Mouse (Mus musculus): ENCODE measurements around the gene Zfp329. TPM values are rescaled to one million over a fixed set of nuclear protein-coding genes. Genes with fewer than 3 reads are reported as not detected.

The Zfp329 gene
- 0.53 and 1.9 TPM in 2 replicates for polyA plus RNA-seq (2012; ENCODE audit: low replicate concordance)

DNA sequence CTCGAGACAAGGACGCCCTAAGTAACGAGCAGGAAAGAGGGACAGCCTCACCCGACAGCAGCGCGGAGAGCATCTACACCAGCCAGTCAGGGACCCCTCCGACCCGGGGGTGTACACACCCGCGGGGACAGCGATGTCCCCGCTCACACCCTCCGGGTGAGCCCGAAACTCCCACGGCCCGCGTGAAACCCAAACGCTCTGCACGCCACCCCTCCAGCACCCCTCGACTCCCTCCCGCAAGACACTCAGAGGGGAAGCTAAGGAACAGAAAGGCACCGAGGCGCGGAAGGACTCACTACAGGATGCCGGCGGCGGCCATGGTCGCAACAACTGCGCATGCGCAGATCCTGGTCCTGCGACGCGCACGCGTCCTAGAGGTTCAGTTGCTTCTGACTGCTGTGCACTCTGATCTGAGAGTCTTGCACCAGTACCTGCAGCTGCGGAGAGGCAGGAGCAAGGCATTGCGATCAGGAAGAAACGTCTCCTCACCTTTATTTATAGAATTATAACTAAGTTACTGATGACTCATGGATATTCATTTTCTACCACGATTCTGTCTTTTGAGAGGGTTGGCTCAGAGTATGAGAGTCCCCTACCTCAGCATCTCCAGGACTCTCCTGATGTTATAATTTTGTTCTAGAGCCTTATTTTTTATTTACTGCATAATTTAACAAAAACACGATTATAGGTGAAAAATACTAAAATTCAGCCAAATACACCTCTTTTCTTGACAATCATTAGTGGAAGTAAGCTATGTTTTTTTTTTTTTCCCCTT, at the start of gene Zfp329:
Gene Zfp329, minus strand, starts transcription at position 338 of the 775 bp plus-strand sequence.

GRCm38 (mm10) chr7:12834162-12835120, 15.8 kb upstream of the Zfp329 start, which contains the start of gene Zfp110:
Zfp110 (plus strand) TSS chr7:12834761.

DNA sequence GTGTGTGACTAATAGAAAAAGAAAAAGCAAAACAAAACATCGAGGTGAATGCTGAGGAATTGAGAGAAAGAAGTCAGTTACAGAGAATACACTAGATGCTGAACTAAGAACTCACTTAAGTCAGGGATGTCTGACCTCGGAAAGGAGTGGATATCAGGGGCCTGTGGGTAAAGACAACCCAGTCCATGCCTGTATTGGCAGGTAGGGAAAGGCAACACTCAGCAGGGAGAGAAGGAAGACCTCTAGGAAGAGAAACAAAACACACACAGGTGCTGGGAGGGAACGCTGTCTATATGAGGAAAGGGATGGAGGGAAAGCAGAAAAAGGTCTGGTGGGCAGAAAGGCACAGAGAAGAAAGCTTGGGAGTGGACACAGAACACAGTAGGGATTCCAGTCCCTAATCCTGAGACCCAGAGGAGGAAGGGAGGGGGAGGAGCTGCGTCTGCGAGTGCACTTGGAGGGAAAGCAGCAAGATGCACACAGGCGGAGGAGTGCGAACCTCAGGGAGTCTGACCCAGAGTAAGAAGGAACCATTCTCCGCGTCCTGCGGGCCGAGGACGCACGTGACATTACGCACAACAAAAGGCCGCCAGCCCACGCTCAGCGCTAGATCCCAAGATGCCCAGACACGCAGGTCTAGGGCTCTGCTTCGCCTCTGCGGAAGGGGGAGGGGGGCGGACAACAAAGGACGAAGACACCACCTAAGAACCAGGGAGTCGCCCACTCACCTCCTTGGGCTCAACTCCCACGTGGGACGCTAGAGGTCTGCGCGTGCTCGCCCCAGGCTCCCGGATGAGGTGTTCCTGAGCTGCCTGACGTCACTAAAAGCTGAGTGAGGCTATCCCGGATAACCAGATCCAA, 15.6 kb downstream of the Zfp329 start, which contains the start of gene Zscan18:
Gene Zscan18, minus strand, starts transcription at position 770 of the 861 bp plus-strand sequence.

Other genes starting within 250 kb of the Zfp329 start
- gene Vmn2r53, start 210.1 kb downstream of the Zfp329 start, polyA plus RNA-seq (2012; ENCODE audit: low replicate concordance) = not detected in 2 replicates
- not detected in 2 replicates for gene Vmn2r54, start 178.5 kb downstream of the Zfp329 start, polyA plus RNA-seq (2012; ENCODE audit: low replicate concordance)
- gene Vmn2r55, start 133.9 kb downstream of the Zfp329 start, polyA plus RNA-seq (2012; ENCODE audit: low replicate concordance) = not detected in 2 replicates
- gene Vmn2r56, start 83.9 kb downstream of the Zfp329 start, polyA plus RNA-seq (2012; ENCODE audit: low replicate concordance) = not detected in 2 replicates
- gene Zscan18, start 15.2 kb downstream of the Zfp329 start, polyA plus RNA-seq (2012; ENCODE audit: low replicate concordance) = 0.33 and 1.6 TPM in 2 replicates
- 2.6 TPM in 2 replicates for gene Zfp110, start 15.9 kb upstream of the Zfp329 start, polyA plus RNA-seq (2012; ENCODE audit: low replicate concordance)
- 0.53 and 0.71 TPM in 2 replicates for gene Zfp128, start 62.3 kb upstream of the Zfp329 start, polyA plus RNA-seq (2012; ENCODE audit: low replicate concordance)
- gene Zscan22, start 79.0 kb upstream of the Zfp329 start, polyA plus RNA-seq (2012; ENCODE audit: low replicate concordance) = 2.2 and 4.2 TPM in 2 replicates
- 409 and 2,630 TPM in 2 replicates for gene Rps5, start 103.4 kb upstream of the Zfp329 start, polyA plus RNA-seq (2012; ENCODE audit: low replicate concordance)
- 0.27 and 0.29 TPM in 2 replicates for gene Rnf225, start 108.6 kb upstream of the Zfp329 start, polyA plus RNA-seq (2012; ENCODE audit: low replicate concordance)
- 5.9 and 17.5 TPM in 2 replicates for gene Zfp324, start 147.0 kb upstream of the Zfp329 start, polyA plus RNA-seq (2012; ENCODE audit: low replicate concordance)
- gene Zfp446, start 159.0 kb upstream of the Zfp329 start, polyA plus RNA-seq (2012; ENCODE audit: low replicate concordance) = 4.8 and 5.9 TPM in 2 replicates
- gene Slc27a5, start 179.3 kb upstream of the Zfp329 start, polyA plus RNA-seq (2012; ENCODE audit: low replicate concordance) = 0.16 TPM in 1 of 2 replicates, not detected in the other
- gene Trim28, start 180.3 kb upstream of the Zfp329 start, polyA plus RNA-seq (2012; ENCODE audit: low replicate concordance) = 66.9 and 109 TPM in 2 replicates
- 48.4 and 91.4 TPM in 2 replicates for gene Zbtb45, start 191.2 kb upstream of the Zfp329 start, polyA plus RNA-seq (2012; ENCODE audit: low replicate concordance)
- 60.7 and 267 TPM in 2 replicates for gene Chmp2a, start 215.9 kb upstream of the Zfp329 start, polyA plus RNA-seq (2012; ENCODE audit: low replicate concordance)
- 85.1 and 106 TPM in 2 replicates for gene Ube2m, start 219.4 kb upstream of the Zfp329 start, polyA plus RNA-seq (2012; ENCODE audit: low replicate concordance)
- 0.93 and 2.4 TPM in 2 replicates for gene Mzf1, start 235.9 kb upstream of the Zfp329 start, polyA plus RNA-seq (2012; ENCODE audit: low replicate concordance)